Comparison of ENCODE assay signal across 7 mouse cellular contexts in the genomic region with DNA sequence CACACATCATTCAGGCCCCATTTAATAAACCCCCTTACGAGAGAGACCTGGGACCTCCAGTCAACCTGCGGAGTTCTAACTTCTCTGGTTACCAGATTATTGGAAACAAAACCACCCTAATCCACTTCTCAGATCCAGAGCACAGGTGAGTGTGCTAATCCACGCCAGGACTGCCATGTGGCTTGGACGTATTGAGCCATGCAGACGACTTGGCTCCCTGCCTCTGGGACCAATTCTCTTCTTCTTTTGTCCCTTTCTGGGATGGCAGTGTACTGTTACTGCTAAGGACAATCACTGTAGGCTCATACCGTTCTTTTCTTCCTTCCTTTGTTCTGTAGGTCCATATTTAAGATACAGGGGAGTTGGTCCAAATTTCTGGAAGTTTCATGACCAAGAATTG.
"Had no signal": no experiment of that assay in that cellular context is flagged by ENCODE, and none has a peak within 500 bp of the region (broad histone marks: within the 10 kb centered on the region; RNA-seq: fewer than 3 reads in every experiment).

No protein-coding gene starts in this region.

- DNase-seq: lung, adult 2 months; lung, postnatal 14 days; lung, postnatal 36 days; right cerebral cortex, postnatal 14 days; thymus, adult 2 months; thymus, postnatal 25 days; thymus, postnatal 4 days had no signal
